Mouse (Mus musculus) embryonic fibroblast, embryonic 13.5 days (primary cell): Measurements from ENCODE around the gene Hal.

ENCODE experiments used
- CTCF ChIP-seq: IDR thresholded peaks from 2 replicates; pipeline ENCODE4 v1.5.1; 2011; ENCODE audit warnings: mild to moderate bottlenecking, control low read depth, low read length, moderate library complexity, borderline replicate concordance; ENCODE audit not compliant: insufficient read depth
- POLR2A ChIP-seq: IDR thresholded peaks from 2 replicates; pipeline ENCODE4 v1.6.1; 2011; ENCODE audit warnings: low read depth, mild to moderate bottlenecking, control low read depth, low read length, moderate library complexity

- no peak for TF ChIP-seq POLR2A
- no peak for TF ChIP-seq CTCF
Observed at GRCm38 (mm10) chr10:93500864-93501263, 12.3 kb downstream of the Hal start.
